Mouse (Mus musculus) adrenal gland, postnatal 10 days (tissue): ENCODE measurements around the gene Sds. TPM values are rescaled to one million over a fixed set of nuclear protein-coding genes. Genes with fewer than 3 reads are reported as not detected.
"Not testable (repeated sequence)": the region's sequence is repeated elsewhere in the genome, so short reads cannot be mapped to it uniquely, and the experiment has no call there.

Experiments used
- DNase-seq: peaks from one replicate; pipeline ENCODE4 v3.0.0; 2021; ENCODE audit warnings: mixed read lengths
- total RNA-seq, 2 experiments: library from RNA; stranded (reverse); gene quantifications; 2 replicates each; pipeline ENCODE4 v1.2.3; 2021

Sds gene
- total RNA-seq, 2 experiments from 2014 or later = 2.5 to 20.1 TPM

- no peak for DNase-seq
Measured at GRCm38 (mm10) chr5:120487844-120488243, 11.5 kb downstream of the Sds start.

DNA sequence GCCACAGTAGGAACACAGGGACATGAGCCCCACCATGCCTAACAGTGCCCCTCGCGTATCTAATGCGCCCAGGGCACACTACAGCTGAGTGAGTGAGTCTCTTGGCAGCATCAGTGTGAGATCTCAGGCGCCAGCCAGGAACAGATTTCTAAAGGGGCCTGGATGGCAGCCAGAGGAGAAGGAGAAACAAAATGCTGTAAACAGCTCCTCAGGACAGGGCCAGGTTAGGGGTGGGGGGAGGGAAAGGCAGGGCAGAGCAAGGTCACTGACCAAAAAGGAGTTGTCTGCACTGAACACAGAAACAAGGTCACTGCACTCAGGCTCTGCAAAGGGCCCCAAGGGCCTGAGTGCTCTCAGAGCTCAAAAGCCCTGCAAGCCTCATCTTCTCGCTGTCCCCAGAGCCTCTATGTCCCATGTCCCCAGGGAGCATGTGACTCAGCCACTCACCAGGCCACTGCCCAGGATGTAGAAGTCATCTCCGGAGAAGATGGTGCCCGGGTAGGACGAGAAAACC lies 14.4 kb downstream of the Sds start:
- peak; percentile 82 for DNase-seq

DNA sequence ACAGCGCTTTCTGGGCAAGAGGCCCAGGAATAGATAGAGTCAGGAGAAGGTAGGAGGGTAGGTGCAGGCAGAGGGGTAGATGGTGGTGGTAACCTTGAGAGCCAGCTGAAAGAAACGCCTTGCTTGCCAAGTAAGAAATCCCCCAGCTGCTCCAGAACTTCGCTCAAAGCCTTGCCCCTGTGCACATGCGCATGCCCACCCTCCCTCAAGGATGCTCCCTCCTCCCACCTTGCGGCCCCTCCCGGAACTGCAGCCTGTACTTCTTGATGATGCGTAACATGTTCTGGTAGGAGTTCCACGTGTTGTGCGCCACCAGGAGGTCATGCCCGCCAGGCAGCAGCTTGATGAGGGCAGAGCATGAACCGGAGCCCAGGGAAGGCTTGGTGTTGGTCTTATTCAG lies 16.1 kb downstream of the Sds start:
- DNase-seq = peak; percentile 55

GRCm38 (mm10) chr5:120493440-120493839 lies 17.1 kb downstream of the Sds start:
- DNase-seq = no peak

DNA sequence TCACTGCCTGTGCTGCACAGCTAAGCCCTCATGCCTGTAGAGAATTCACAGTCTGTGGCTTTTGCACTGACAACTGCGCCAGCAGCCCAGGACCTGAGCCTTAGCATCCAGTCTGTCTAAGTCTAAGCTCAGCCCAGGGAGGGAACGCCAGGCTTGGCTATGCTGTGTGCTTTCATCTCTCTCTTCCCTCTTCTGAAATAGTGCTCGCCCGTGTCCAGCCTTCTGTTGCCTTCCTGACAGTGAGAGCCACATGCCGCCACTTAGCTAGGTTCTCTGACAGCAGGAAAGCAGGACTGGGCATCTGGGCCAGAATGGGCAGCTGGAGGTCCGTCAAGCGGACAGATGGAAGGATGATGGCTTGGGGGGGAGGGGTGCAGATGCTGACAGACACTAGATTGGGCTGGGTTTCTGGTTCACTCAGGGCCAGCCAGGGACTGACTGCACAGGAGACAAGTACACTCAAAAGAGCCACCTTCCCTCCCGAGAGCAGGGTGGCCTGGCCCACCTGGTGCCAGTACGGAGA lies 17.6 kb downstream of the Sds start:
- no peak for DNase-seq

GRCm38 (mm10) chr5:120495064-120495702 lies 18.9 kb downstream of the Sds start:
- DNase-seq = peak; percentile 40

- no peak for DNase-seq
Measured at GRCm38 (mm10) chr5:120495703-120496226, 19.4 kb downstream of the Sds start.

DNA sequence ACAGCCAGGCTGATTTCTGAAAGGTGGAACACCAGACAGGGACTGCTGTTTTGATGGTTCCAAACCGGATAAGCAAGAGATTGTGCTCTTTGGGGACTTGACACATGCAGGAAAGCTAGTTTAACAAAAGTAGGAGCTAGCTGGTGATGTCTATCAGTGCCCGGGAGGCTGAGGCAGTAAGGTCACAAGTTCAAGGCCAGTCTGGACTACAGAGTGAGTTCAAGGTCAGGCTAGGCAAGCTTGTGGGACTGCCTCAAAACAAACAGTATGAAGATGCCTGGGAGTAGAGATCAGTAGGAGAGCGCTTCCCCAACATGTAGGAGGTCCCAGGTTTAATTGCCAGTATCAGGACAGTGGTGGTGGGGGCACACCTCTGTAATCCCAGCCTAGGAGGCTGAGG lies 20.7 kb downstream of the Sds start:
- no peak for DNase-seq

- no peak for DNase-seq
Measured at GRCm38 (mm10) chr5:120499202-120499601, 22.9 kb downstream of the Sds start.

- DNase-seq = not testable (repeated sequence)
Measured at GRCm38 (mm10) chr5:120500609-120501008, 24.3 kb downstream of the Sds start.

GRCm38 (mm10) chr5:120502147-120502621 lies 25.9 kb downstream of the Sds start:
- no peak for DNase-seq

- DNase-seq = no peak
Measured at GRCm38 (mm10) chr5:120502675-120503143, 26.4 kb downstream of the Sds start.

- DNase-seq = peak; percentile 93
Measured at GRCm38 (mm10) chr5:120503144-120503795, 26.9 kb downstream of the Sds start, which contains the start of gene Plbd2. Gene Plbd2, minus strand, starts transcription at chr5:120503625.

GRCm38 (mm10) chr5:120505368-120505767 lies 29.0 kb downstream of the Sds start:
- peak; percentile 88 for DNase-seq

- no peak for DNase-seq
Measured at GRCm38 (mm10) chr5:120505781-120506180, 29.5 kb downstream of the Sds start.

GRCm38 (mm10) chr5:120506490-120506889 lies 30.2 kb downstream of the Sds start:
- no peak for DNase-seq

DNA sequence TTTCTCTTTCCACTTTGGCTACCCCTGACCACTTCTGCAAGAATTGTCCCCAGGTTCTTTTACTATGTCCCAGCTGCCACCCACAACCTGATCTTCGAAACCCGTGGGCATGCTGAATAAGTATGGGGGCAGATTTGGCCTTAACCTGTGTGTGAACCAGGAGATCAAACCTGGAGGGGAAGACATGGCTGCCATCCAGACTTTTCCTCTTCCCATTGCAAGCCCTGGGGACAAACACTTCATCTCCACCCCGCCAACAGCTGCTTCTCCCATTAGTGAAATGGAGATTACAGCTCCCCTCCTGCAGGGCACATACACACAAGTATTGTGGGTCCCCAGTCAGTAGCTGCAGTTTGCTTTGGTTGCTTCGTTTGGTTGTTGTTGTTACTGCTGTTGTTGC lies 31.0 kb downstream of the Sds start:
- DNase-seq = no peak

DNA sequence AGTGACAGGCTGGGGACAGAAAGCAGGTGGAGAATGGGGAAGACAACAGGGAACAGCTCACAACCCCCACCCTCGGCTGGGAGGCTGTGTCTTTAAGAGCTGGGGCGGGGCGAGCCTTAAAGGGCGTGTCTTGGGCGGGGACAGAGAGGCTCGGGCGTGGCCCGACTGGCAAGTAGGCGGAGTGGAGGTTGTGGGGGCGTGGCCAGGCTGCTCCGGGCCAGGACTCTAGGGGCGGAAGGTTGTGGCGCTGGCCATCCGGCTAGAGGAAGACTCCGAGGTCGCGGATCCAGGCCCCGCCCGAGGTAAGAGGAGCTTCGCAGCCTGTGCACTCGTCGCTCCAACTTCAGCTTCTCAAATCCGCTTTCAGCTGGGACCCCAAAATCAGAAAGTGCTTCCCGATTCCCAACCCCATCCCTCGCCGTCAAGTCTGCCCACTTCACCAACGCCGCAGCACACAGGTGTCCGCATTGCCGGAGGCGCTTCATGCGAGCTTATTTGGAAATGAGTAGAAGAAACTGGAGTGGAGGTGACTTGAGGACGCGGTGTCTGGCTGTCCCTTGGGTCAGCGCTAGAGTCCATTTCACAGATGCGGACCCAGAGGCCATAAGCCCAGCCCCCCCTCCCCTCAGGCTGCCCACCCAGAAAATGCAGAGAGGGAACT lies 34.8 kb downstream of the Sds start, which contains the start of gene Slc8b1:
TSS of gene Slc8b1 (plus strand) at position 187 of the 661 bp plus-strand sequence.
- DNase-seq = peak; percentile 98

DNA sequence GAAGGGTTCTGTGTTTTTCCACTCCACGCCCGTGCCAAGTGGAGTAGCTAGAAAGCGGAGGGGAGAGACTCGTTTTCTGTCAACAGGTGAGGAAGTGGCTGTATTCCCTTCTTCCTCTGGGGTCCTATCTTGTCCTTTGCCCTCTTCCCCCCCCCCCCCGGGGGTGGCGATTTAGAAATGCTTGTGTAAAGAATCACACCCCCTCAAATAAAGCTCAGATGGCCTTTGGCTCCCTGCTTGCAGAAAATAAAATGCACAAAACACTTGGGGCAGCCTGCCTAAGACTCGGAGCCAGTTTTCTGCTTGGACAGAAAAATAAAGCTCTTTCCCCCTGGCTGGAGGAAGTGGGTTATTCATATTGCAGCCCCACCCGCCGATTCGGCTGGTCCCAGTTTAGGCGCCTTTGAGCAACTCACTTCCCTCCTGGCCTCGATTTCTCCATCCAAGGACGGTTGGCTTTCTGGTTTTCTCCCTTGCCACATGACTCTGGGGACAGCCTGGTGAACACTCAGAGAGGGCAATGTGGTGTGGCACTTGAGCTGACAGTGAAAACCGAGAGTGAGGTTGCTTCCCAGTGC lies 35.4 kb downstream of the Sds start:
- peak; percentile 64 for DNase-seq

DNA sequence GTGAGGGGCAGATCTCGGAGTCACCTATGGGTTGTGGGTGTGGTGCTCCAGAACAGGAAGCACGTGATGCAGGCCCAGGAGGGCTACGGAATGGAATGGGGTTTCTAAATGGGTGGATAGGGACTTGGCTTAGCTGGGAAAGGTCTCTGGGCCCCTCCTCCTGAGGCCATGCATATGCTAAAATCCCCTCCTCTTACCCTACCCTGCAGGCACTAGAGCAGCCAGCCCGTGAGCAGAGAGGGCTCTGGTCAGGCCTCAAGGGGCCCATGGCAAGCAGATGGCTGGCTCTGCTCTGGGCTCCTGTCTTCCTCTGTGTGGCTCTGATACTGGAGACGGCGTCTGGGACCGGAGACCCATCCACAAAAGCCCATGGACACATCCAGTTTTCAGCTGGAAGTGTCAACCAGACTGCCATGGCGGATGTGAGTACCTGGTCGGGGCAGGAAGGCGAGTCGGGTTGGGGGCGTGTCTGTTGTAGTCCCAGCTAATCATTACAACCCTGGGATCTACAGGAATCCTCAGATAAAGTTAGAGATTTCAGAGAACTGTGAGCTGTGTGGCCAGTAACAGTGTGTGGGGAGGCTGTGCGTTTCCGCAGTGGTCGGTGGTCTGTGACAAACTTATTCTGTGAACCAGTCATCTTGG lies 36.7 kb downstream of the Sds start:
- no peak for DNase-seq

GRCm38 (mm10) chr5:120514031-120514677 lies 37.8 kb downstream of the Sds start:
- DNase-seq = peak; percentile 61
